Mouse (Mus musculus) embryonic fibroblast, embryonic 13.5 days (primary cell): ENCODE measurements around the gene Gm42715.

Experiments
- CTCF ChIP-seq: IDR thresholded peaks from 2 replicates; pipeline ENCODE4 v1.5.1; 2011; ENCODE audit warnings: mild to moderate bottlenecking, control low read depth, low read length, moderate library complexity, borderline replicate concordance; ENCODE audit not compliant: insufficient read depth
- POLR2A ChIP-seq: IDR thresholded peaks from 2 replicates; pipeline ENCODE4 v1.6.1; 2011; ENCODE audit warnings: low read depth, mild to moderate bottlenecking, control low read depth, low read length, moderate library complexity

GRCm38 (mm10) chr7:127596747-127597146 lies 77.4 kb downstream of the Gm42715 start:
- no peak for TF ChIP-seq CTCF
- TF ChIP-seq POLR2A: no peak
